Mouse (Mus musculus) layer of hippocampus, adult 8-10 months (tissue): ENCODE data around the gene Syncrip. TPM values are rescaled to one million over a fixed set of nuclear protein-coding genes. Genes with fewer than 3 reads are reported as not detected.
"Not testable (repeated sequence)": the region's sequence is repeated elsewhere in the genome, so short reads cannot be mapped to it uniquely, and the experiment has no call there.

Source experiments
- DNase-seq, 2 experiments: peaks; one replicate each; pipeline ENCODE4 v3.0.0; 2022; ENCODE audit warnings: low spot score in 2 of 2
- total RNA-seq, 4 experiments: library from RNA; stranded (reverse); gene quantifications; 2 replicates each; pipeline ENCODE4 v1.2.4; 2022

Syncrip gene
- total RNA-seq, 4 experiments from 2014 or later: 61.8 to 67.7 (median 63.0) TPM

- peak; percentile 76 to 79 for DNase-seq
These were observed 539 bp upstream of the Syncrip start for GRCm38 (mm10) chr9:88482829-88483396.

- peak; percentile 9 to 17 for DNase-seq
These were observed 598 bp downstream of the Syncrip start for GRCm38 (mm10) chr9:88481791-88482160.

- DNase-seq: peak; percentile 15 to 22
These were observed 1.1 kb downstream of the Syncrip start for GRCm38 (mm10) chr9:88481061-88481790.

GRCm38 (mm10) chr9:88480120-88480519 is 2.3 kb downstream of the Syncrip start:
- DNase-seq: no peak

GRCm38 (mm10) chr9:88476138-88476537 is 6.2 kb downstream of the Syncrip start:
- DNase-seq: no peak

GRCm38 (mm10) chr9:88461017-88461416 is 21.4 kb downstream of the Syncrip start:
- not testable (repeated sequence) for DNase-seq

DNA sequence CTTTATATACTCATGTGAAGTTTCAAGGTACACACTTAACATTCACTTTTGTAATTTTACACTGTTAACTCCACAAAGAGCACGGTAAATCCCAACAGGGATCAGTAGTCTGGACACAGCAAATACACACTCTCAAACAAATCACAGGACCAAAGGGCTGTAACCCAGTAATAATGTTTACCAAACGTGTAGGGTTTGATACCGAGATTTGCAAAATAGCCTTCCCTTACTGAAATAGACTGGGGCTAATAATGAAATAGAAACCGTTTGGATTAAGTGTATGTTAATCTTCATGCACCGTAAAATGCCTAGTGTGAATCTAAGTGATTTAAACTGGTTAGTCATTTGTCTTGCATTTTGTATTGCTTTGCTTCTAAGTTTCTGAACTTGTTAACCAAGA is 42.4 kb downstream of the Syncrip start:
- no peak for DNase-seq

DNA sequence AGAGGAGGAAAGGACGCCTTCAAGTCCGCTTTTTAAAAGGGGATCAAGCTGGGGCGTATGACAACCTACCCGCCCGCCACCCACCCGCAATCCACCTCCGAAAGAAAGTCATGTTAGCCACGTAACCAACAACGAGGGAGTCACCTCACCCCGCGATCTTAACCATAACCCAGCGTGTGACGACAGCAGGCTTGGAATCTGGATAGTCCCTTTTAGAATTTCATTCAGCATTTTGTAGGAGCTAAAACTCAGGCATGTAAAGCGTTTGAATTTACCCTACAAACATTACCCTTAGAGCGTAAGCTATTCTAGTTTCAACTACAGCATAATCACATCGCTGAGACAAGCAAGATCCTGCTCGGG is 43.2 kb downstream of the Syncrip start:
- DNase-seq: no peak

DNA sequence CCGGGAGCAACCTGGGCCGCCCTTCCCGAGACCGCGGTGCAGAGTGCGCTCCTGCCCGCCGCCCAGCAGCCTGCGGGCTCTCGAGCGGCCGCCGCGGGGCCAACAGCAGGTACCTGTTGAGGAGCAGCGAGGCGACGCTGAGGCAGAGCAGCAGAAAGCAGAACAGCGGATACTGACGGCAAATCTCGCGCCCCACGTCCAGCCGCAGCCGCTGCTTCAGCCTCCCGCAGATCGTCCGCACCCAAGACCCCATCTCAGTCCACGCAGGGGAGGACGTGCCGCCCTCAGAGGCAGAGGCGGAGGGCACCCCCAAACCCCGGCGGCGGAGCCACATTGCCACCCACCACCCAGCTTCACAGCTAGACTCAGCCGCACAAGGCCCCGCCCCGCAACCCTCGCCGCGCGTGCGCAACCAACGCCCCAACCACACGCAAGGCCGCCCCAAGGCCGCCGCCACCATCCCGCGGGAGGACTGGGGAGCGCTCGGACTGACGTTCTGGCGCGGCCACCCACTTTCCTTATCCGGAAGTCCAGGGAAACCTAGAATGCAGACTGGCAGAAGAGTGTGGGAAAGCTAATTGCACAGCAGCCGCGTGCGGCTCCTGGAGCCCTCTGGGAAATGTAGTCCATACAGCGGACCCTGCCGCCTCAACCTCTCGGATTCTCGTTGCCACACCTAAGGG is 43.7 kb downstream of the Syncrip start, which contains the start of gene Snx14:
Gene Snx14, minus strand, starts transcription at position 404 of the 683 bp plus-strand sequence.
- DNase-seq: peak; percentile 96 to 97

- DNase-seq: no peak
These were observed 44.2 kb downstream of the Syncrip start for GRCm38 (mm10) chr9:88438237-88438554.

DNA sequence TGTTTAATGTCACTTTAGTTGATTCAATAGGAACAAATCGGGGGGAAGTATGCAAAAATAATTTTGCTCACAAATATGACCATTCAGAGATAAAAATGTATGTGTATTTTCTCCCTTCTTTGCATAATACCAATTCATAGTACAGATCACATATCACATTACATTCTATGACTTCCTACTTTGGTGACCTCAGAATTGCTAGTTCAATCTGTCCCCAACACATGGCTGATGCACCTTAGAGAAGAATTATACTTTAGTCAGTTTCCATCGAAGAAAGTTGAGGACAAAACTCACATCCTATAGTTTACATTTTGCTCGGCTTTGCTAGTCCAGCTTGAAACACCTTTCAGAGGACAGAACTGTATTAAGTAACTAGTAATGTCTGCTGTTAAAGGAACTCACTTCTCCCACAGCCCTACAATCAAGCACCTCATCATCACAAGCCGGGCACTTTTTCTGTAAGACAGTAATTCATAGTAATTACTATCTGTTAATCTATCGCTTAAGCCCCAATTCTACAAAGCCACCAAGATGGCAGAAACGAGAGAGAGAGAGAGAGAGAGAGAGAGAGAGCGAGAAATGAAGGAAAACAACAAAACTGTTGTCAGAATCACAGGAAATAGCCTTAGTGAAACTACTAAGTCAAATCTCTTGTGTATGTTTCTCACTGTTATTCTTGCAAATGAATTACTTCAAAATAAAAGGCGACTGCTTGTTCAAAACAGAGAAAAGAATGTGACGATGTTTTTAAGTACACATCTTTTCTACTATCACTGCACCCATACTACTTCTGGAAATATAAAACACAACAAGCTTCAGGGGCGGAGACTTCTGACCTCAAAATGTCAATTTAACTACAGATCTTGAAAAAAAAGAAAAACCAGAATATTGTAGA is 44.8 kb downstream of the Syncrip start:
- DNase-seq: no peak

GRCm38 (mm10) chr9:88424356-88424755 is 58.0 kb downstream of the Syncrip start:
- DNase-seq: no peak

DNA sequence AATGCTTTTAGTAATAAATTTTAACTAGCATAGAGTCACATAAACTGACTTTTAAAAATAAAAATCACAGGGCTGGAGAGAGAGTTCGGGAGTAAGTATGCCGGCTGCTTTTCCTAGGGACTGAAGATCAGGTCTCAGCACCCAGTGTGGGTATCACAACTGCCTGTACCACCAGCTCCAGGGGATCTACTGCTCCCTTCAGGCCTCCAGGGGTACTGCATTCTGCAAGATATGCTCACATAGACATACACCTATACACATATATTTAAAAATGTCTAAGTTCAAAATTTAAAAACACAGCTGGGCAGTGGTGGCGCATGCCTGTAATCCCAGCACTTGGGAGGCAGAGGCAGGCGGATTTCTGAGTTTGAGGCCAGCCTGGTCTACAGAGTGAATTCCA is 59.9 kb downstream of the Syncrip start:
- no peak for DNase-seq

GRCm38 (mm10) chr9:88416752-88417151 is 65.6 kb downstream of the Syncrip start:
- no peak for DNase-seq

- DNase-seq: no peak
These were observed 72.4 kb downstream of the Syncrip start for GRCm38 (mm10) chr9:88409978-88410377.

DNA sequence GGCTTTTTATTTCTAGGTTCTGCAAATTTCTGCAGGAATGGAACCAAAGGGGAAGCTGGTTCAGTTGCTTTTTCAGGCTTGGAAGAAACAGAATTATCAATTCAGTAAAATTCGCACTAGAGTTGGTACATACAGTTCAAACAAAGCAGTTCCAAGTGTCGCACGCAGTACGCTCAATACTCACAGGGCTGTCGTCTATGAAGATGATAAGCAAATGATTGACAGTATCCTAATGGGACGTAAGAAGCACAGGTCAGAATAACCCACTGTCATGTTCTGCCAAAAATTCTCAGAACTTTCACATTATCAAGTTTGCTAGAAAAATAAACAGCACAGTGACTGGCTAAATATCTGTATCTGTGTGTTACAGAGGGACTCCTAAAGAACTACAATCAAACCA is 77.9 kb downstream of the Syncrip start:
- no peak for DNase-seq

- DNase-seq: no peak
These were observed 78.3 kb downstream of the Syncrip start for GRCm38 (mm10) chr9:88404088-88404487.

DNA sequence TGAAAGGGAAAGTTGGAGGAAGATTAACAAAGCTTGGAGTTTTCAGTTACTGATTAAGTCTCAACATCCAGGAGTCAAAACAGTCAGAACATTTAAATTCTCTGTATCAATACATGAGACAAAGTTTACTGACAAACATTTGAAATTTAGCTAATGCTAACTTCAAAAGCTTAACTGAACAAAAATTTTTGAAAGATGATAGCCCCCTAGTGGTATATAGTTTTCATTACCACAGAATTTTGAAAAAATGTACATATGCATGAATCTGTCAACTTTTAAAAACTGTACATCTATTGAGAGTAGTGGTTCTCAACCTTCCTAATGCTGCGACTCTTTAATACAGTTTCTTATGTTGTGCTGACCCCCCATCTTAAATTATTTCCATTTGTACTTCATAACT is 83.9 kb downstream of the Syncrip start:
- no peak for DNase-seq
